Mouse (Mus musculus): Measurements from ENCODE around the gene H2-K1. TPM values are rescaled to one million over a fixed set of nuclear protein-coding genes. Genes with fewer than 3 reads are reported as not detected.
A peak's percentile ranks its signal among the peaks of the same experiment; 100 is the strongest.
"Not testable (repeated sequence)": the region's sequence is repeated elsewhere in the genome, so short reads cannot be mapped to it uniquely, and the experiment has no call there.

The H2-K1 gene
- polyA plus RNA-seq, 2 experiments from 2014 or later, result 5,395 to 7,513 TPM

DNA sequence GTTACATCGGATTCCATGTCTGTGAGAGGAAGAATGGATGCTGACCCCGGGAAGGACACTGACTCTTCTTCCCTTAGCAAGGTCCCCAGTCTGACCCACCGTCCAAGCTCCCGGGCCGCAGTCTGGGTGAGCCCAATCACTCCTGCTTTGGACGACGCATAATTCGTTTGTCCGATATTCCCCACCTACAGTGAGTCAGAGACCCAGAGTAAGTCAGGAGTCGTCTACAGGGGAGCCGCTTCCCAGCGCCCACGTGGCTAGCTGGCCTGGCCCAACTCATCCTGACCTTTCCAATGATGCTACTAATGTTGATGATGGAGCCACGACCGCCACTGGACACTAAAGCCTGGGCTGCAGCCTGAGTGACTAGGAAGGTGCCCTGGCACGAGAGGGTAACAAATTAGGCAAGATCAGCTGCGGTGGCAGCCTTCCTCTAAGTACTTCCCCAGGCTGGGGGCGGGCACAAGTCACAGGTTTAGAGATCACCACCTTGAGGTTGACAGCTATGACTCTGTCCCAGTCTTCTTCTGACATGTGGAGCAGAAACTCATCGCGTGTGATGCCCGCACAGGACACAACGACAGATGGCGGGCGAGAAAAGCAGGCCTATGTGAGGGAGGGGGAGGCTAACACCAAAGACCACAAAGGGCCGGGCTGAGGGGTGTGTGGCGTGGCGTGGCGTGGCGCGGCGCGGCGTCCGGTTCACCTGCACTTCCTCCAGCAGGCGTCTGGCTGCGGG is 26.9 kb upstream of the H2-K1 start:
- peak; percentile 46 for ATAC-seq

DNA sequence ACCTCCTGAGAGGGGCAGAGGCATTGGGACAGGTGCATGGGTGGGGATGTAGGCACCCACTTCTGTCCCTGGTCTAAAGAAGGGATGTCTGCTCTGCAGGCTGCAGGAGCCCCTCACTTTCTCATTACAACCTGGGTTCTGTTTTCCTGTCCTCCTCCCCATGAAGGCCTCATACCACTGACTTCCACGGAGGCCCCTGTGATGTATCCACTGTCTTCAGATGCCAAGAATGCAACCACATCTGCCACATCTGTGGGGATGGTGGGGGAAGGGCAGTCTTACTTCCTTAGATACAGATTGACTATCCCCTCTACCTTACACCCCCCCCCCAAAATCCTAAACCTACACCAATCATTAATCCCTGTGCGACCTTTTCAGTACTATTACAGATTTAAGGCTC is 26.1 kb upstream of the H2-K1 start:
- no peak for ATAC-seq

DNA sequence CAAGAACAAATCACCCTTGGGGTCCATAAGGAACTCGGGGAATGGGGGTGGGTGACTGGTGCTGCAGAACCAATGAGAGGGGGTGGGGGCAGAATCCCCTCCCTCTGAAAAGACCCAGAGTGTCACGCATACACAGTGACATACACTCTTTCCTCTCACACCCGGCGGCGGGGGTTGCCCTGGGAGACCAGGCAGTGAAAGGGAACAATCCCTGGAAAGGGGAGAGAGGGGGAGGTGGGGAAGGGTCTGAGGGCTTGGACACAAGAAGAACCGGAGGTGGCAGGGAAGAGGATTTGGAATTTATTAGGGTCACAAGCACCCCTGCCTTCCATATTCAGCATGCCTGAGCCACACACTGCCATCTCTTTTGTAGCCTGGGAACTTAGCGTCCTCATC is 25.6 kb upstream of the H2-K1 start:
- ATAC-seq, result no peak

DNA sequence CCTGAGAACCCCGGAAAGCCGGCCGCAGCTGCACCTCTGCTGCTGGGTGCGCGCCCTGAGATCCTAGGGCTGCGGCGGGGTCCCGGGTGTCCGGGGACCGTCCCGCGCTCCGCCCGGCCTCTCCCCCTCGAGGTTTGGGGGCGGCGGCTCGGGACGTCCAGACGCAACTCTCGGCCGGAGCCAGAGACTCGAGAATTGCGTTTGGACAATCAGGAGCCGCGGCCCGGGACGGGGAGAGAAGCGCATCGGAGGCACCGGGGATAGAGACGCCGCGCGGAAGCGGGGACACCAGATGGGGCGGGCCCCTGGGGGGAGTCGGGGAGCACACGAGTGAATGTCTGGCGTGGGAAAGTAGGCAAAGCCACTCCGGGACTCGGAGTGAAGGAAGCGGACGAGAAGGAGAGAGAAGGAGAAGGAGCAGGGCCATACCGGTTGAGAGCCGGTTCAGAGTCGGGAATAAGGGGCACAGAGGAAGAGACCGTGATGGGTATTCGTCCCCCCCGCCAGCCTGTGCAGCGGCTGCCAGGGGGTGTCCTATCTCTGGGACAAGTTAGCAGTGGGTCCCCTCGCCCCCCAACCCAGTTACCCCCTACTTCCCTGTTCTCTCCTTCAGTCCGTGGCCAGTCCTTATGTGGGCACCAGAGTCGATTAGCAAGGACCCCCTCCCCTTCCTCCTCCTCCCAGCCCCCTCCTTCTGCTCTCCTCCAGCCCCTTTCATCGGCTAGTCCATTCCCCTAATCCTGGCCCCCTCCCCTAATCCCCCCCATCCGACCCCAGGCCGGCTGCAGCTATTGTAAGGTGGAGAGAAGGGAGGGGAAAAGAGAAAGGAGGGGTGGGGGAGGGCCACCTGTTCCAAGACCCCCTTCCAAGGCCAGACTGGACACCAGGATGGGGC is 25.0 kb upstream of the H2-K1 start:
- no peak for ATAC-seq

DNA sequence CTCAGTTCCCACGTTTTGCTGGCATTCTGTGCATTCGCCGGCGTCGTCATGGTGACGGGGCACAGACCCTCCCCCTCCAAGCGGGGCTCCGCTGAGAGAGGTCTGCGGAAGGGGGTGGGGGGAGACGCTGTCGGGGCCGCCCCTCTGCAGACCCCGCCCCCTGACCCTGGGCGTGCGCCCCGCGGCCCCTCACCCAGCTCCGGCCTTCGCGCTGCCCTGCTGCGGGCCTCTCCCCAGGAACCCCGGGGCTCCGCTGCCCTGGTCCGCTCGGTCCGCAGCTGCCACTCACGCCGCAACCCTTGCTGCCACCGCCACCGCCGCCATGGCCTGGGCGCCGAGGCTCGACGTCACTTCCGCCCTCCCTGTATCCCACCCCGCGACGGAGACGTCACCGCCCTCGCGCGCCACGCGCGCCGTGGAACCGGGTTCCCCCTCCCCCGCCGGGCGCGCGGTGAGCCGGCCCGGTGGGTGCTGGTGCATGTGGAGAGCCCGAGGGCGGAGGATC is 24.2 kb upstream of the H2-K1 start, which contains the start of gene Ring1:
Ring1 (minus strand) TSS at position 364 of the 505 bp plus-strand sequence.
- peak; percentile 61 for ATAC-seq

DNA sequence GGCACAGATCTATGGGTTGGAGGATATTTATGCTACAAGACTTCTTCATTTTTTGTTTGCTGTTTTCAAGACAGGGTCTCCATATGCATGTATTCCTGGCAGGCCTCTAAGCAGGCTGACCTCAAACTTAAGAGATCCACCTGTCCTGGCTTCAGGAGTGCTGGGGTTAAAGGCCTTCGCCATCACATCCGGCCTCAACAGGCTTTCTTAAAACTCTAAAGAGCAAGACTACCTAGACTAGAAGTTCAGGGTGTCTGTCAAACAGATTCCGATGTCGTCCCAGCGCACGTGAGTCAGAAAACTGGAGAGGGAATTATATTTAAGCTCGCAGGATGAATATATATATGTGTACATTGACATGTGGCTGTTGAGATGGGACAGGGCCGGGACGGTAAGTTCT is 23.5 kb upstream of the H2-K1 start:
- no peak for ATAC-seq

DNA sequence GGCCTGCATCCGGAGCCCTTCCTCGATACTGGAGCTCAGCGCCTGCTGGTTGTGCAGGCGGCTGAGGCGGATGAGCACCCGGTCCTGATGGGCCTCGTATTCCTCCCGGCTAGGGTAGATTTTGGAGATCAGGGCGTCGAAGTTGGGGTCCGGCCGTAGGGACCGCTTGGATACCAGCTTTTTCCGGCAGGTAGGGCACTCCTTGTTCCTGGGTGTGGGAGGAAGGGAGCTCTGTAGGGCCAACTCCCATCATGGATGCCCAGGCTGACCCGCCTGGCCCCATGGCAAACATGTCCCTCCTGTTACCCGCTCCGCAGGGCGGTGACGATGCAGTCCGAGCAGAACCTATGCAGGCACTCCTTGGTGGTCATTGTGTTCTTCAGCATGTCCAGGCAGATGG is 22.8 kb upstream of the H2-K1 start:
- no peak for ATAC-seq

DNA sequence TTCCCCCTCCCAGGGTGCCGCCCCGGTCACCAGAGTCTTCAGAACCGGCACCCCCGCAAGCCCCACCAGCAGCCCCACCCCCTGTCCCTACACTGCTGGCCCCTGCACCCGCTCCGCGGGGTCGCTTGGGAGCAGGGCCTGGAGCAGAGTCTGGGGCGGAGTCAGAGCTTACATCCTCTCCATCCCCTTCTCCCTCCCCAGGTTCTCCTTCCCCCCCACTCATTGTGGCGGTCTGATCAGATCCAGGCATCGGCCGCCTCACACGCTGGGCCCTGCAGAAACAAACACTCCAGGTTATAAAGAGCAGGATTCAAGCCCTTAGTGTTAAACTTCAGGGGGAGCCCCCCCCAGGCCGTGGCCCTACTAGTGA is 22.3 kb upstream of the H2-K1 start:
- no peak for ATAC-seq

DNA sequence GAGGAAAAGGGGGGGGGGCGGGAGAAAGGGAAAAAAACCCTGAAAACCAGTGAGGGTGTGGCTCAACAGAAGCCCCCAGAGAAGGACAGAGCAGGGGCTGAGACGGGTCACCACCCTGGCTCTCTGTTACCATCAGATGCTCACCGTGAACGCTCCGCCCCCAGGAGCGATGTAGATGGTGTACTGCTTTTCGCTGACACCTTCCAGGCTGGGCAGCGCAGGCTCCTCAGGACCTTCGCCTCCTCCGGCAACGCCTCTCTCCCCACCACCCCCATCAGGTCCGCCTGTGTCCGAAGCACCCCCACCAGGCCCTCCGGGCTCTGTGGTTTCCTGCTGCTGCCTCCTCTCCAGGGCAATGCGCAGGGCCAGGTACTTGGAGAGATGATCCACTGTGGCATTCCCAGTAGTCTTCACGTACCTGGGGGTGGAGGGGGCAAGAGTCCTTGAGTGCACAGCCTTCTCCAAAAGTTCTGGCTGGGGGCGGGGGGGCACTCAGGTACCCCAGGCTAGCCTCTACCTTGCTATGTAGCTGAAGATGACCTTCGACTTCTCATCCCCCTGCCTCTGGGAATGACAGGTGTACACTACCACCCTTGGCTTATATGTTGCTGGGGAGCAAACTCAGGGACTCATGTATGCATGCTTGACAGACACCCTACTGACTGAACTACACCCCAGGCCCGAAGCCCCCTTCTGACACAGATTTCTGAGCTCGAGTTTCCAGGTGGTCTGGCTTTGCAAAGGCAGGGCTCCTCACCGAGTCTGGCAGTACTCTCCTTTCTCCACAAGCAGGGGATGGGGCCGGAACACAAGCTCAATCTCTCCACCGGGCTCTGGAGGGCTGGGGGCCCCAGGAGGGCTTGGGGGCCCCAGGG is 21.6 kb upstream of the H2-K1 start:
- no peak for ATAC-seq

DNA sequence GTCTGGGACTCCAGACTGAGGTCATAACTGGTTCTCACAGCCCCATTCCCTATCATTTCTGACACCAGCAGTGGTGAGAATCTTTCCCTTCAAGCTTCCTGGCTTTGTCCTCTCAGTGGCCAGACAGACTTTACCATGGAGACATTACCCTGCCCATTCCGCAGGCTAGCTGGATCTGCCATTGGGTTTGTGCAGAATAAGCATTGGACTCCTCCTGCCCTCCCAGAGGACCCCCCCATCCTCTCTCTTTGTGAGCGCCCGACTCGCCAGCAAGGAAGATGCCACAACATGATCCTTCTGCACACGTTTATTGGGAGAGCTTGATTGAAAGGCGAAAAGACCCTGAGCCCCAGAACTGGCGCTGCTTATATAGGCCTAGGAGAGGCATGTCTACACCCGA is 13.3 kb upstream of the H2-K1 start:
- no peak for ATAC-seq

DNA sequence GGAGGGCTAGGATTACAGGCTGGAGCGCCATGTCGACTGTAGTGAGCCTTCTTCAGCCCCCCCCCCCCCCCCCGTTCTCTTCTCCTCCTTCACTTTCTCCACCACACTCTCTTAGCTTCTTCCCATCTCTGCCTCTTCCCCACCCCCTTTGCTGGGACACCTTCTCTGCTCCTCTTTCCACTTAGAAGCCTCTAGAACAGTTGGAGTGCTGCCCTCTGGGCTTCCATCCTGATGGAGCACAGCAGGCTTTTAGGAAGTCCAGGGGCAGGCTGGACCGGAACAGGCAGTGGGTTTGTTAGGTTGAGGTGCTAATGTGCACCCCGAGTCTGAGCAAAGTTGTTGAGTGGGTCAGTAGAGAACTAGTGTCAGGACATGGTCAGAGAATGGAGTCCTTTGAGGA is 10.0 kb upstream of the H2-K1 start:
- ATAC-seq, result no peak

DNA sequence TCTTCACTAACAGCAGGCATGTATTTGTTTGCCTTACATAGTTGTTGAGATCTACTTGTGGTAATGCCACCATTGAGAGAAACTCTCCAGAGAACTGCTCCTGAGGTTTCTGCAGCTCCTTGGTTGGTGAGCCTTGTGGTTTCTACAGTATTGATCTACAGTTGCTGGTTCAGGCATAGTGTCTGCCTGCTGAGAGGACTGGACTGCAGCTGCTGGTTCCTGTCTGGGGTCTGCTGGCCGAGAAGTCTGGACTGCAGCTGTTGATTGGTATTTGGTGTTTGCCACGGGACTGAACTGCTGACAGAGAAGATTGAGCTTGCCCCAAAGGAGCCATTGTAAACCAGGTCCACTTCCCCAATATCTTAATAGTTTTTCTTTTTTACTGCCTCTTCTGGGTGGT is 6.4 kb upstream of the H2-K1 start:
- ATAC-seq, result no peak

DNA sequence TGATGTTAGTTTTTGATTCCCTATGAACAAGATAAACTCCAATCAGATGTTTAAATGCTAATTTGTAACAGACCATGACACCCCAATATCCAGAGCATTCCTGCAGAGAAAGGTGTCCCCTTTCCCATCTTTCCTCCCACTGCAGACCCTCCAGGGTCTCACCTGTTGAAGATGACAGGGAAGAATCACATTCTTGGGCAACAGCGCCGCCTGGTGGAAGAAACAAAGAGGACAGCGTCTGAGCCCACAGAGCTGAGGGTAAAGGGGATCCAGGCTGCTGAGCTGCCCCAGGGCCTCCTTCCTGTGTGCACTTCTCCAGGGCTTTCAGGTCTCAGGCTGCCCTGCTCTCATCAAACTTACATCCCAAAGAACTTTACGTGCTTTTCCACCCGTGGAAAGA is 3.3 kb upstream of the H2-K1 start:
- ATAC-seq, result no peak

DNA sequence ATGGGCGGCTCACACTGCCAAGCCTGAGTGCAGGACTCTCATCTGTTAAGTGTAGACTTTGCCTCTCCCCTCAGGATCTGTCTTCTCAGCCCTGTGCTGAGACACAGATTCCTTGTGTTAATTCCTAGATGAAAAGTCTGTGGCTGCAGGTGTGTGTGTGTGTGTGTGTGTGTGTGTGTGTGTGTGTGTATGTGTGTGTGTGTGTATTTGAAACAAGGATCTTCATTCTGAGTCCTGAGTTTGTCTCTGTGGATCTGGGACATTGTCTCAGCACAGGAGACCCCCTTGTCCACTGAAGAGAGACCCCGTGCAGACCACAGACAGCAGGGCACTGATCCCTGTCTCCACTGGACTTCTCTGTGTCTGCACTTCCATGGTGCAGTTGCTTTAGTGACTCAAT is 649 bp upstream of the H2-K1 start:
- ATAC-seq, result not testable (repeated sequence)

DNA sequence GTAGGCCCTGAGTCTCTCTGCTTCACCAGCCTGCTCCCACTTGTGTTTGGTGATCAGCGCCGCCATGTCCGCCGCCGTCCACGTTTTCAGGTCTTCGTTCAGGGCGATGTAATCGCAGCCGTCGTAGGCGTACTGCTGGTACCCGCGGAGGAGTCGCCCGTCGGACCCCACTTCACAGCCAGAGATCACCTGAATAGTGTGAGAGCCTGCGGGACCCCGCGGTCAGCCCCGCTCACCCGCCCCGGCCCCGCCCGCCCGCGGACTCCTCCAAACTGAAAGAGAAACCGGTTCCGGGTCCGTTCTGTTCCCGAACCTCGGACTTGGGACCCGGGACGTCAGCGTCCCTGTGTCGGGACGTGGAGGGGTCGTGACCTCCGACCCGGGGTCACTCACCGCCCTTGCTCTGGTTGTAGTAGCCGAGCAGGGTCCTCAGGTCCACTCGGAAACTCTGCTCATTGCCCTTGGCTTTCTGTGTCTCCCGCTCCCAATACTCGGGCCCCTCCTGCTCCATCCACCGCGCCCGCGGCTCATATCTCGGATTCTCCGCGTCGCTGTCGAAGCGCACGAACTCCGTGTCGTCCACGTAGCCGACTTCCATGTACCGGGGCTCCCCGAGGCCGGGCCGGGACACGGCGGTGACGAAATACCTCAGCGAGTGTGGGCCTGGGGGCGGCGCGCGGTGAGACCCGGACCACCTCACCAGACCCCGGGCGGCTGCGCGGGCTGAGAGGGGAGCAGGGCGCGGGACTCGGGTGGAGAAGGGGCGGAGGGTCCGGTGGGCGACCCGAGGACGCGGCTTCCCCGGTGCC is 602 bp downstream of the H2-K1 start:
- ATAC-seq, result peak; percentile 2

DNA sequence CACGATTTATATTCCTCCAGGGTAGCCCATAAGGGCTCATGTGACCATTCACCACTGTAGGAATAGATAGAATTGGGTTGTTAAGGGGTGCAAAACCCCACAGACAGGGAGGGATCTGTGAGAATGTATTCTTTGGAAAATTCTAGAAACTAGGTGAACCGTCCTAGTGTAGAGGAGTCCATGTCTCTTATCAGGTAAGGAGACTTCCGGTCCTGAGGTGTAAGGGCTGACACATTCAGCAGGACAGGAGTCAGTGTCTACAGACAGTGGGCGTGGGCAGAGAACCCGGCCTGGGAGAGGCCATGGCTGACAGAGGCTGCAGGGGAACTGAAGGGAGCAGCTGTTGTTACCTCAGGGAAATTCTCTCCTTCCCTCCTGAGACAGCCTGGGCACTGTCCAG is 1.4 kb downstream of the H2-K1 start:
- ATAC-seq, result peak; percentile 7

DNA sequence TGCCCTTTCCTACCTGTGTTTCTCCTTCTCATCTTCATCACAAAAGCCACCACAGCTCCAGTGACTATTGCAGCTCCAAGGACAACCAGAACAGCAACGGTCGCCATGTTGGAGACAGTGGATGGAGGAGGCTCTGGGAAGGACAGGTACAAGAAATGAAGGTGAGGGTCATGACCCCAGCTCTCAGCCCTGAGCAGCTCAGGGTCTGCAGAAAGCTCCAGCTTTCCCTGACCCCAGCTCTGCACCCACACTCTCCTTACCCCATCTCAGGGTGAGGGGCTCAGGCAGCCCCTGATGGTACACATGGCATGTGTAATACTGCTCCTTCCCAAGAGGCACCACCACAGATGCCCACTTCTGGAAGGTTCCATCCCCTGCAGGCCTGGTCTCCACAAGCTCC is 3.1 kb downstream of the H2-K1 start:
- ATAC-seq, result not testable (repeated sequence)

DNA sequence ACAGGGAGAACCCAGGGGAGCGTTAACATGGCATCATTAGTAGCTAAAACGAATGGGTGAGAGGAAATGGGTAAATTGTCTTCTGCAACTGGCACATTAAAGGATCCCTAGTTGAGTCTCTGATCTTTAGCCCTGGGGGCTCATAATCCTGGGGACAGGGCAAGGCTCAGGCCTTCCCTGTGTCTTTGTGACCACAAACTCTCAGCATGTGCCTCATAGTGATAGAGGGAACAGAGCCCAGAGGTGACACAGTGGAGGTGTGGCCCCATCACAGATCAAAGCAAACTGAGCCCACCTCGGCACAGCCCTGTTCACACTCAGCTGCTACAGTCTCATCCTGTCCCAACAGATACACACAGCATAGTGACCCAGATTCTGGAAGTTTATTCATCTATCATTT is 4.5 kb downstream of the H2-K1 start:
- no peak for ATAC-seq

DNA sequence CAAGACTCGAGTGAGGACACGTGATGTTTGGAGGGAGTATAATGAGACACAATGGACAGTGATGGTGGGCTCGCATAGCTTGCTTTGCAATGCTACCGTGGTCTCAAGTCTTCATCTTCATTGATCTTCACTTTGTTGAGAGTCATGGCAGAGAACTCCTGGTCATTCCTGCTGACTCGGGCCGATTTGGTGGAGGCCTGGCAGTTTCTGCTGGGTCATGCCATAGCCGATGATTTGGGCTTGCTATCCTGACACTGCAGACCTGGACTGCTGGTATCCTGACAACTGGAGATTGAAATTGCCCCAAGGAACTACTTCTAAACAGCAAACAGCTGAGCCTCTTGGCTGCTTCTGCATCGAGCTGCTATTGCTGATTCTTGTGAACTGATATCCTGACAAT is 5.2 kb downstream of the H2-K1 start:
- ATAC-seq, result no peak

DNA sequence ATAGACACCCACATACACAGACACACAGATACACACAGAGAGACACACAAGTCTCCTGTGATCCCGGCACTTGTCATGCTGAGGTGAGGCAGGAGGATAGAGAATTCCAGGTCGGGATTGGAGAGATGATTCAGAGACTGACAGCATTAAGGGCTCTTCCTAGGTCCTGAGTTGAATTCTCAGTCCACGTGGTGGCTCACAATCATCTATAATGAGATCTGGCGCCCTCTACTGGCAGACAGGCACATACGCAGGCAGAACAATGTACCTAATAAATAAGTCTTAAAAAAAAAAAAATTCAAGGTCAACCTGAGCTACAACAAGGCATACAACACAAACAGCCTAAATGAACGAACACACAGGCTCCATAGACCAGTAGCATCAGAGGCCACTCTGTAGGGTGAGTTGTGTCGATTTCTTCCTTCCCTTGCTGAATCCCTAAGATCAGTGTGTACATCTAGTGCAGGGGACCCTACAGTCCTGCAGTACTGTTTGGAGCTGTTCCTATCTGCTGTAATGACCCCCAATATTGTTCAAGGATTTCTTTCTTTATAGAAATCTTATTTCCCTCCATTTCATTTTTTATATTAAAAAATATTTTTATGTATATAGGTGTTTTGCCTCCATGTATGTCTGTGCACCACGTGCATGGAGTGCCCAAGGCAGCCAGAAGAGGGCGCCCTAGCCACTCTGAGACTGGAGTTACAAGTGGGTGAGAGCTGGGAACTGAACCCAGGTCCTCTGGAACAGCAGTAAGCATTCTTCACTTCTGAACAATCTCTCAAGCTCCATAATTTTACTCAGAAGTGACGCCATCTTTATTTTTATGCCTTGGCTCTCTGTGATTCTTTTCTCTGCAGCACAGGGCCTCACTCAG is 8.1 kb downstream of the H2-K1 start:
- ATAC-seq, result peak; percentile 61

DNA sequence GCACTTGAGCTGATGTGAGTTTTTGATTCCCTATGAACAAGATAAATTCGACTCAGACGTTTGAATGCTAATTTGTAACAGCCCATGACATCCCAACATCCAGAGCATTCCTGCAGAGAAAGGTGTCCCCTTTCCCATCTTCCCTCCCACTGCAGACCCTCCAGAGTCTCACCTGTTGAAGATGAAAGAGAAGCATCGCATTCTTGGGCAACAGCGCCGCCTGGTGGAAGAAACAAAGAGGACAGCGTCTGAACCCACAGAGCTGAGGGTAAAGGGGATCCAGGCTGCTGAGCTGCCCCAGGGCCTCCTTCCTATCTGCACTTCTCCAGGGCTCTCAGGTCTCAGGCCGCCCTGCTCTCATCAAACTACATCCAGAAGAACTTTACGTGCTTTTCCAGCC is 18.0 kb downstream of the H2-K1 start:
- not testable (repeated sequence) for ATAC-seq
